In genomic region chr2:129406508-129406907, GRCm38 (mm10) we compare ENCODE assay signal across 23 mouse cellular contexts. TPM values are rescaled to one million over a fixed set of nuclear protein-coding genes. Genes with fewer than 3 reads are reported as not detected.
DNase-seq lines count a peak whose midpoint lies in the region; ATAC-seq and TF ChIP-seq lines count a peak whose summit lies in the region.
"Had no signal": no experiment of that assay in that cellular context is flagged by ENCODE, and none has a peak within 500 bp of the region (broad histone marks: within the 10 kb centered on the region; RNA-seq: fewer than 3 reads in every experiment).

No protein-coding gene starts in this region.

- no peak for TF ChIP-seq RAD21 in MEL (IDR thresholded peaks at IDR 0.05; ENCODE audit: low read depth, low read length)

- no peaks in the 10 kb centered on the region for H3K79me2 ChIP-seq in MEL (ENCODE audit: control insufficient read depth, insufficient read depth, low read length, poor library complexity)

- H3K4me2 ChIP-seq in intestine, postnatal 0 days (replicated peaks; ENCODE audit: low read depth): no peak overlapping the region
- H3K4me2 ChIP-seq in intestine, embryonic 16.5 days (ENCODE audit: low read depth, low read length): no peak overlapping the region
- H3K4me2 ChIP-seq in midbrain, postnatal 0 days (ENCODE audit: low read depth, low read length, poor library complexity, severe bottlenecking): no peak overlapping the region
- H3K4me2 ChIP-seq in midbrain, embryonic 16.5 days (ENCODE audit: low read length): no peak overlapping the region
- H3K4me2 ChIP-seq in stomach, postnatal 0 days (replicated peaks; ENCODE audit: low read depth): no peak overlapping the region
- H3K4me2 ChIP-seq: midbrain, embryonic 15.5 days; stomach, embryonic 15.5 days had no signal

- DNase-seq in midbrain, postnatal 0 days (ENCODE audit: low spot score): no peak
- no peak for DNase-seq in MEL (ENCODE audit: low read depth, low spot score)
- no peak for DNase-seq in stomach, postnatal 0 days (ENCODE audit: low spot score)
- DNase-seq in right cerebral cortex, postnatal 36 days (ENCODE audit: low spot score in 2 of 2): no peak
- DNase-seq in left cerebral cortex, adult 18-20 months (ENCODE audit: low spot score in 2 of 2): no peak
- DNase-seq: adrenal gland, postnatal 14 days; cerebellum, postnatal 14 days; gastrocnemius, postnatal 14 days; heart, postnatal 36 days; layer of hippocampus, adult 9-11 months; lung, adult 2 months; thymus, postnatal 36 days had no signal

- no peak overlapping the region for H3K9ac ChIP-seq in intestine, postnatal 0 days (ENCODE audit: low read depth, low read length)
- H3K9ac ChIP-seq in intestine, embryonic 16.5 days (ENCODE audit: low read depth, low read length): no peak overlapping the region
- H3K9ac ChIP-seq in midbrain, postnatal 0 days (replicated peaks; ENCODE audit: low read length, poor library complexity, severe bottlenecking): no peak overlapping the region
- no peak overlapping the region for H3K9ac ChIP-seq in midbrain, embryonic 16.5 days (ENCODE audit: low read depth, low read length)
- H3K9ac ChIP-seq in MEL (ENCODE audit: control insufficient read depth, low read depth, low read length, poor library complexity, severe bottlenecking): no peak overlapping the region
- no peak overlapping the region for H3K9ac ChIP-seq in stomach, postnatal 0 days (ENCODE audit: low read length)
- H3K9ac ChIP-seq: midbrain, embryonic 15.5 days; stomach, embryonic 15.5 days had no signal

- H3K27me3 ChIP-seq in intestine, postnatal 0 days (replicated peaks; ENCODE audit: control insufficient read depth, insufficient read depth, low read length): no peaks in the 10 kb centered on the region
- H3K27me3 ChIP-seq in intestine, embryonic 16.5 days (replicated peaks; ENCODE audit: control insufficient read depth, insufficient read depth, low read length): no peaks in the 10 kb centered on the region
- no peaks in the 10 kb centered on the region for H3K27me3 ChIP-seq in midbrain, postnatal 0 days (ENCODE audit: insufficient read depth, low read length)
- no peaks in the 10 kb centered on the region for H3K27me3 ChIP-seq in midbrain, embryonic 16.5 days (ENCODE audit: control insufficient read depth, insufficient read depth, low read depth, low read length)
- no peaks in the 10 kb centered on the region for H3K27me3 ChIP-seq in MEL (ENCODE audit: control insufficient read depth in 1 of 2, insufficient read depth in 2 of 2, low read length in 2 of 2)
- no peaks in the 10 kb centered on the region for H3K27me3 ChIP-seq in stomach, postnatal 0 days (ENCODE audit: control insufficient read depth, insufficient read depth, low read length)
- H3K27me3 ChIP-seq: midbrain, embryonic 15.5 days; stomach, embryonic 15.5 days had no signal

- H3K4me3 ChIP-seq in intestine, postnatal 0 days (ENCODE audit: low read depth, low read length): no peak overlapping the region
- no peak overlapping the region for H3K4me3 ChIP-seq in intestine, embryonic 16.5 days (ENCODE audit: low read length)
- H3K4me3 ChIP-seq in midbrain, postnatal 0 days (ENCODE audit: low read depth, low read length): no peak overlapping the region
- no peak overlapping the region for H3K4me3 ChIP-seq in midbrain, embryonic 16.5 days (ENCODE audit: low read depth, low read length)
- H3K4me3 ChIP-seq in MEL (ENCODE audit: control insufficient read depth in 1 of 2, insufficient read depth in 1 of 2, low read depth in 2 of 2, low read length in 2 of 2): no peak overlapping the region
- H3K4me3 ChIP-seq in stomach, postnatal 0 days (ENCODE audit: low read depth, low read length): no peak overlapping the region
- H3K4me3 ChIP-seq: embryonic facial prominence, embryonic 10.5 days; erythroblast, embryonic 14.5 days; heart, embryonic 10.5 days; limb, embryonic 10.5 days; midbrain, embryonic 15.5 days; stomach, embryonic 15.5 days had no signal

- TF ChIP-seq POLR2A in MEL (IDR thresholded peaks at IDR 0.05; ENCODE audit: control insufficient read depth in 1 of 2, insufficient read depth in 1 of 2, low read depth in 1 of 2, low read length in 2 of 2, poor library complexity in 1 of 2): no peak

- 87% methylated on average over 8 of the region's 8 CpGs for WGBS in intestine, postnatal 0 days
- 86% methylated on average over 8 of the region's 8 CpGs for WGBS in intestine, embryonic 16.5 days
- WGBS in midbrain, postnatal 0 days: 88% methylated on average over 8 of the region's 8 CpGs
- WGBS in midbrain, embryonic 16.5 days: 89% methylated on average over 8 of the region's 8 CpGs
- WGBS in stomach, postnatal 0 days: 80% methylated on average over 8 of the region's 8 CpGs

- no peak for TF ChIP-seq EP300 in MEL (IDR thresholded peaks at IDR 0.05; ENCODE audit: low read depth in 1 of 2, low read length in 2 of 2)
- no peak for TF ChIP-seq EP300 in stomach, postnatal 0 days (optimal IDR thresholded peaks at IDR 0.05)

- no peak for ATAC-seq in intestine, postnatal 0 days
- no peak for ATAC-seq in intestine, embryonic 16.5 days
- ATAC-seq in midbrain, postnatal 0 days (ENCODE audit: low FRiP score): no peak
- ATAC-seq in midbrain, embryonic 16.5 days: no peak
- ATAC-seq in stomach, postnatal 0 days (ENCODE audit: low FRiP score, low TSS enrichment): no peak
- ATAC-seq: forebrain, embryonic 16.5 days; midbrain, embryonic 15.5 days had no signal

- no peaks in the 10 kb centered on the region for H3K4me1 ChIP-seq in intestine, postnatal 0 days (replicated peaks; ENCODE audit: control insufficient read depth, insufficient read depth, low read length)
- no peaks in the 10 kb centered on the region for H3K4me1 ChIP-seq in intestine, embryonic 16.5 days (ENCODE audit: control insufficient read depth, insufficient read depth, low read length)
- H3K4me1 ChIP-seq in midbrain, postnatal 0 days (ENCODE audit: insufficient read depth, low read length): no peaks in the 10 kb centered on the region
- no peaks in the 10 kb centered on the region for H3K4me1 ChIP-seq in midbrain, embryonic 16.5 days (ENCODE audit: control insufficient read depth, insufficient read depth, low read length)
- H3K4me1 ChIP-seq in MEL (ENCODE audit: control insufficient read depth in 1 of 2, insufficient read depth in 2 of 2, low read length in 2 of 2): peaks cover 0 to 8% of the 10 kb centered on the region in 2 experiments; a peak in 2 of 4 replicates
- H3K4me1 ChIP-seq in stomach, postnatal 0 days (replicated peaks; ENCODE audit: control insufficient read depth, insufficient read depth): no peaks in the 10 kb centered on the region
- H3K4me1 ChIP-seq: embryonic facial prominence, embryonic 10.5 days; heart, embryonic 10.5 days; limb, embryonic 10.5 days; midbrain, embryonic 15.5 days; stomach, embryonic 15.5 days had no signal

- no peaks in the 10 kb centered on the region for H3K9me3 ChIP-seq in intestine, postnatal 0 days (ENCODE audit: control insufficient read depth)
- H3K9me3 ChIP-seq in intestine, embryonic 16.5 days (ENCODE audit: control insufficient read depth, low read length): no peaks in the 10 kb centered on the region
- no peaks in the 10 kb centered on the region for H3K9me3 ChIP-seq in midbrain, postnatal 0 days (ENCODE audit: low read length)
- no peaks in the 10 kb centered on the region for H3K9me3 ChIP-seq in midbrain, embryonic 16.5 days (replicated peaks; ENCODE audit: control insufficient read depth, low read length, poor library complexity, severe bottlenecking)
- H3K9me3 ChIP-seq in MEL (replicated peaks; ENCODE audit: insufficient read depth, low read length): no peaks in the 10 kb centered on the region
- H3K9me3 ChIP-seq in stomach, postnatal 0 days (ENCODE audit: control insufficient read depth, low read length): no peaks in the 10 kb centered on the region
- H3K9me3 ChIP-seq: embryonic facial prominence, embryonic 10.5 days; heart, embryonic 10.5 days; limb, embryonic 10.5 days; midbrain, embryonic 15.5 days; stomach, embryonic 15.5 days had no signal

- H3K27ac ChIP-seq in intestine, postnatal 0 days (ENCODE audit: low read depth, low read length): no peak overlapping the region
- H3K27ac ChIP-seq in intestine, embryonic 16.5 days (ENCODE audit: low read length): no peak overlapping the region
- H3K27ac ChIP-seq in midbrain, postnatal 0 days (ENCODE audit: low read depth, low read length): no peak overlapping the region
- no peak overlapping the region for H3K27ac ChIP-seq in midbrain, embryonic 16.5 days (ENCODE audit: low read length)
- H3K27ac ChIP-seq in MEL (ENCODE audit: control insufficient read depth, low read depth, low read length): no peak overlapping the region
- no peak overlapping the region for H3K27ac ChIP-seq in stomach, postnatal 0 days (replicated peaks)
- H3K27ac ChIP-seq: embryonic facial prominence, embryonic 10.5 days; heart, embryonic 10.5 days; limb, embryonic 10.5 days; midbrain, embryonic 15.5 days; stomach, embryonic 15.5 days had no signal

- no peaks in the 10 kb centered on the region for H3K36me3 ChIP-seq in intestine, postnatal 0 days (ENCODE audit: control insufficient read depth, insufficient read depth)
- no peaks in the 10 kb centered on the region for H3K36me3 ChIP-seq in intestine, embryonic 16.5 days (ENCODE audit: control insufficient read depth, insufficient read depth, low read length)
- no peaks in the 10 kb centered on the region for H3K36me3 ChIP-seq in midbrain, postnatal 0 days (ENCODE audit: insufficient read depth, low read length)
- no peaks in the 10 kb centered on the region for H3K36me3 ChIP-seq in midbrain, embryonic 16.5 days (ENCODE audit: control insufficient read depth, insufficient read depth, low read length)
- peaks cover 0 to 10% of the 10 kb centered on the region in 2 experiments; a peak in 2 of 4 replicates for H3K36me3 ChIP-seq in MEL (ENCODE audit: control insufficient read depth in 1 of 2, insufficient read depth in 2 of 2, low read length in 2 of 2)
- H3K36me3 ChIP-seq in stomach, postnatal 0 days (ENCODE audit: control insufficient read depth, insufficient read depth, low read length): no peaks in the 10 kb centered on the region
- H3K36me3 ChIP-seq: embryonic facial prominence, embryonic 10.5 days; heart, embryonic 10.5 days; limb, embryonic 10.5 days; midbrain, embryonic 15.5 days; stomach, embryonic 15.5 days had no signal

- peak; percentile 26 for TF ChIP-seq CTCF in intestine, postnatal 0 days (IDR thresholded peaks at IDR 0.05; ENCODE audit: low read depth)
- peak; percentile 18; the same call in 1 of the 2 replicates for TF ChIP-seq CTCF in midbrain, postnatal 0 days (IDR thresholded peaks at IDR 0.05)
- peak; percentile 1 to 64 (median 35); a peak in 3 of 6 replicates for TF ChIP-seq CTCF in MEL (IDR thresholded peaks at IDR 0.05 in 2 of 3, conservative IDR thresholded peaks at IDR 0.05 in 1 of 3; ENCODE audit: control insufficient read depth in 1 of 3, insufficient read depth in 1 of 3, low read depth in 2 of 3, low read length in 3 of 3, poor library complexity in 1 of 3, severe bottlenecking in 1 of 3)
- peak; percentile 46 for TF ChIP-seq CTCF in stomach, postnatal 0 days (IDR thresholded peaks at IDR 0.05; ENCODE audit: low read depth)

RNA-seq across cellular contexts. Expression of gene Il1b, which starts 35.6 kb away (rescaled TPM):
- 0.33 and 0.35 TPM in 2 replicates for polyA plus RNA-seq in intestine, postnatal 0 days (2015; fragmentation: Nextera tagmentation; extraction: Ambion mirVana)
- 0.26 and 0.33 TPM in 2 replicates for polyA plus RNA-seq in intestine, embryonic 16.5 days (2015; fragmentation: Nextera tagmentation; extraction: Ambion mirVana)
- total RNA-seq in midbrain, postnatal 0 days (2014; rRNA removed): not detected in 2 replicates
- 0.33 TPM in 1 of 2 replicates, not detected in the other for polyA plus RNA-seq in midbrain, postnatal 0 days (2015; fragmentation: Nextera tagmentation; extraction: Ambion mirVana)
- not detected in 2 replicates for polyA plus RNA-seq in midbrain, embryonic 16.5 days (2015; fragmentation: Nextera tagmentation; extraction: Ambion mirVana)
- 0.12 and 0.20 TPM in 2 replicates for total RNA-seq in MEL (2012; rRNA removed)
- polyA plus RNA-seq in MEL (2012; ENCODE audit: insufficient read depth in 1 of 2, insufficient read length in 2 of 2, low read depth in 1 of 2, low replicate concordance in 2 of 2, missing spikeins in 1 of 2): under 1 TPM in 1 of 2 experiments, not detected in 1; 0.26 TPM
- polyA plus RNA-seq in stomach, postnatal 0 days (2015; fragmentation: Nextera tagmentation; extraction: Ambion mirVana): 0.22 and 0.61 TPM in 2 replicates
- total RNA-seq in left cerebral cortex, adult 18-20 months (2021): under 1 TPM in 1 of 2 experiments, not detected in 1; 0.33 TPM
- total RNA-seq: gastrocnemius, postnatal 14 days had no signal
- polyA plus RNA-seq: embryonic facial prominence, embryonic 10.5 days; erythroblast, embryonic 14.5 days; forebrain, embryonic 16.5 days; heart, embryonic 10.5 days; limb, embryonic 10.5 days; midbrain, embryonic 15.5 days; neural tube, embryonic 11.5 days had no signal
